Mouse (Mus musculus) embryonic fibroblast, embryonic 13.5 days (primary cell): ENCODE results near the gene Gm10717.
"Not testable (repeated sequence)": the region's sequence is repeated elsewhere in the genome, so short reads cannot be mapped to it uniquely, and the experiment has no call there.

Source experiments
- CTCF ChIP-seq: IDR thresholded peaks from 2 replicates; pipeline ENCODE4 v1.5.1; 2011; ENCODE audit warnings: mild to moderate bottlenecking, control low read depth, low read length, moderate library complexity, borderline replicate concordance; ENCODE audit not compliant: insufficient read depth
- POLR2A ChIP-seq: IDR thresholded peaks from 2 replicates; pipeline ENCODE4 v1.6.1; 2011; ENCODE audit warnings: low read depth, mild to moderate bottlenecking, control low read depth, low read length, moderate library complexity

DNA sequence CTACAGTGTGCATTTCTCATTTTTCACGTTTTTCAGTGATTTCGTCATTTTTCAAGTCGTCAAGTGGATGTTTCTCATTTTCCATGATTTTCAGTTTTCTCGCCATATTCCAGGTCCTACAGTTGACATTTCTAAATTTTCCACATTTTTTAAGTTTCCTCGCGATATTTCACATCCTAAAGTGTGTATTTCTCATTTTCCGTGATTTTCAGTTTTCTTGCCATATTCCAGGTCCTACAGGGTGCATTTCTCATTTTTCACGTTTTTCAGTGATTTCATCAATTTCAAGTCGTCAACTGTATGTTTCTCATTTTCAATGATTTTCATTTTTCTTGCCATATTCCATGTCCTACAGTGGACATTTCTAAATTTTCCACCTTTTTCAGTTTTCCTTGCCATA is 8.1 kb upstream of the Gm10717 start, which contains the start of gene Gm10719:
- not testable (repeated sequence) for TF ChIP-seq CTCF, POLR2A
